Mouse (Mus musculus) lung, adult 2 months (tissue): Measurements from ENCODE around the gene Wdr26.

ENCODE experiments used
- CTCF ChIP-seq: fragments of 200-500 bp; IDR thresholded peaks from 2 replicates; pipeline ENCODE4 v1.5.1; 2011; ENCODE audit warnings: mild to moderate bottlenecking, low read length, control low read depth; ENCODE audit not compliant: insufficient read depth
- POLR2A ChIP-seq: fragments of 200-500 bp; IDR thresholded peaks from 2 replicates; pipeline ENCODE4 v1.6.1; 2011; ENCODE audit warnings: low read depth, mild to moderate bottlenecking, control low read depth, low read length, borderline replicate concordance; ENCODE audit errors: extremely low read depth

DNA sequence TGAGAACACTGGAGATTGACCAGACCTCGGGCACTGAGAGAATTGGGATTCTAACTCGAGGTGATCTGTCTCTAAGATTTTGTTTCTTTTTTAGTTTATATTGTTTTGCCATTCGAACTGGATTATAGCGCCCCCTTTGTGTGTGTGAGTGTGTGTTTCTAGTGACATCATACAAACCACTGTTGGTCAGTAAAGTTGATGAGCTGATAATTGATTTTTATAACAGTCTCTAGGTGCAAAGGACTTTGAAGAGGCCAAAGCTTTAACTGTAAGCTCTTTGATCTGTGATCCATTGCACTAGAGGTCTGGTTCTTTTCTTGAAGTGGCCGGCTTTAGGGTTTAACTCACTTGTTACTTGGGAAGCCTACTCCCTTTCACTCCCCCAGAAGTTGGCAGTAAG lies 47.3 kb upstream of the Wdr26 start:
- no peak for TF ChIP-seq CTCF
- no peak for TF ChIP-seq POLR2A
